Mouse (Mus musculus): ENCODE data around the gene Tfec.

DNA sequence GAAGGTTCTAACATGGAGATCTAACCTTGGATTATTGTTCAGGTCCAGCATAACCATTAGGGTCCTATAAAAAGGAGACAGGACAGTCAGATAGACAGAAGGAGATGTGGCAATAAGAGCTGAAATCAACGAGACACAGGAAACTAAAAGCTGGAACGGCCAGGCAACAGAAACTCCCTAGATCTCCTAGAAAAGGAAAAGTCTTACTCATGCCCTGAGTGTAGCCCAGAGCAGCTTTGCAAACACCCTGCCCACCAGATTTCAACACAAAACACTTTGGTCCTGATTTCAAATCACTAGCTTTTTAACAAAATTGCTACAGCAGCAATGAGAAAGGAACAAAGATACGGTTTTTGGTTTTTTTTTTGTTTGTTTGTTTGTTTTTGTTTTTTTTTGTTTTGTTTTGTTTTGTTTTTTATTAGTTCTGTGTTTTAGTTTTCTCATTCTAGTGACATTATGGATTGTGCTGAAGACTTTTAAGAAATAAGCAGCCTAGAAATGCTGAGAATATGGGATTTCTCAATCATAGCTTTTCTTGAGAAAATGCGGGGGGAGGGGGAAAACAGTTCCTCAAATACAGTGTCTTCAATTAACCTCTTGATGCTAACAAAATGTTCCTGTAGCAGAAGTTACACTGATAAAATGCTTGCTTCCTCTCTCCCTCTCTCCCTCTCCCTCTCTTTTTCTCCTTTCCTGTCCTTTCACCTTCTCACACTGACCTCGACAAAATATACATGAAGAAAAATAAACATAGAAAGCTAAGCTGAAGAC lies 14.5 kb downstream of the Tfec start:
- no peak for TF ChIP-seq POLR2A (IDR thresholded peaks at IDR 0.05; ENCODE audit: borderline replicate concordance, control insufficient read depth, low read depth, low read length)
- no peak for TF ChIP-seq CTCF (IDR thresholded peaks at IDR 0.05; ENCODE audit: control insufficient read depth, insufficient read depth, low read length)

All from bone marrow, adult 2 months (tissue).